Mouse (Mus musculus) limb, embryonic 13.5 days (tissue): ENCODE data around the gene Pum1. TPM values are rescaled to one million over a fixed set of nuclear protein-coding genes. Genes with fewer than 3 reads are reported as not detected.
"Not testable (repeated sequence)": the region's sequence is repeated elsewhere in the genome, so short reads cannot be mapped to it uniquely, and the experiment has no call there.

Experiments used
- ATAC-seq: fragments of 200-750 bp; cut with Nextera tagmentation; 2 replicates; pipeline ENCODE4 v1.8.0; 2017; ENCODE audit warnings: low read depth, moderate number of reproducible peaks, moderate TSS enrichment; ENCODE audit not compliant: low FRiP score
- H3K27ac ChIP-seq: fragments of 300-500 bp; sonication (generic); 2 replicates; pipeline ENCODE4 v1.5.1; 2015; ENCODE audit warnings: inconsistent platforms, mild to moderate bottlenecking, moderate library complexity
- H3K27me3 ChIP-seq: fragments of 300-500 bp; sonication (generic); 2 replicates; pipeline ENCODE4 v1.6.1; 2015; ENCODE audit warnings: mild to moderate bottlenecking, inconsistent platforms
- H3K36me3 ChIP-seq: fragments of 300-500 bp; sonication (generic); 2 replicates; pipeline ENCODE4 v1.6.1; 2015; ENCODE audit warnings: inconsistent platforms, mild to moderate bottlenecking, moderate library complexity
- H3K4me1 ChIP-seq: fragments of 300-500 bp; sonication (generic); 2 replicates; pipeline ENCODE4 v1.6.1; 2015; ENCODE audit warnings: inconsistent platforms
- H3K4me2 ChIP-seq: fragments of 300-500 bp; sonication (generic); replicated peaks from 2 replicates; pipeline ENCODE4 v1.6.1; 2015; ENCODE audit warnings: inconsistent platforms, mild to moderate bottlenecking, moderate library complexity
- H3K4me3 ChIP-seq: fragments of 300-500 bp; sonication (generic); 2 replicates; pipeline ENCODE4 v1.5.1; 2015; ENCODE audit warnings: moderate library complexity, mild to moderate bottlenecking, inconsistent platforms
- H3K9ac ChIP-seq: fragments of 300-500 bp; sonication (generic); 2 replicates; pipeline ENCODE4 v1.6.1; 2015; ENCODE audit warnings: mild to moderate bottlenecking, inconsistent platforms
- H3K9me3 ChIP-seq: fragments of 300-500 bp; sonication (generic); 2 replicates; pipeline ENCODE4 v1.6.1; 2016; ENCODE audit warnings: inconsistent platforms
- WGBS: fragments of 180-500 bp; shearing (Covaris S2); methylation state at CpG from one replicate; pipeline ENCODE4 v1.1.7; 2015; 5-methylcytosine and 5-hydroxymethylcytosine counted together
- polyA plus RNA-seq: library from polyadenylated mRNA; unstranded; fragments of >200 nt; fragmentation: Nextera tagmentation; extraction: Ambion mirVana; gene quantifications from 2 replicates; pipeline ENCODE4 v1.2.1, GENCODE M21; 2015

Pum1 gene
- polyA plus RNA-seq, 1 experiment from 2014 or later: 116 TPM

- Histone ChIP-seq H3K4me2 (no peak overlapping the region), H3K9me3 (no peaks in the 10 kb centered on the region), H3K4me1 (no peaks in the 10 kb centered on the region), H3K27ac (no peak overlapping the region), H3K36me3 (no peaks in the 10 kb centered on the region), H3K27me3 (no peaks in the 10 kb centered on the region), H3K9ac (no peak overlapping the region), H3K4me3 (no peak overlapping the region)
- ATAC-seq: no peak
- 24% methylated on average over 1 of the region's 1 CpGs for WGBS
Measured at GRCm38 (mm10) chr4:130657820-130658565, 5.1 kb upstream of the Pum1 start.

GRCm38 (mm10) chr4:130659470-130659869 is 3.7 kb upstream of the Pum1 start:
- Histone ChIP-seq H3K9ac (no peak overlapping the region), H3K4me2 (no peak overlapping the region), H3K4me1 (no peaks in the 10 kb centered on the region), H3K27ac (no peak overlapping the region), H3K27me3 (no peaks in the 10 kb centered on the region), H3K36me3 (no peaks in the 10 kb centered on the region), H3K9me3 (no peaks in the 10 kb centered on the region), H3K4me3 (no peak overlapping the region)
- ATAC-seq: no peak
- 85% methylated on average over 6 of the region's 6 CpGs for WGBS

- Histone ChIP-seq H3K9ac (no peak overlapping the region), H3K4me3 (no peak overlapping the region), H3K27me3 (no peaks in the 10 kb centered on the region), H3K4me1 (peaks cover 1% of the 10 kb centered on the region), H3K9me3 (no peaks in the 10 kb centered on the region), H3K36me3 (no peaks in the 10 kb centered on the region), H3K4me2 (no peak overlapping the region), H3K27ac (no peak overlapping the region)
- 82% methylated on average over 2 of the region's 2 CpGs for WGBS
- no peak for ATAC-seq
Measured at GRCm38 (mm10) chr4:130660106-130660505, 3.0 kb upstream of the Pum1 start.

- no peak for ATAC-seq
- 83% methylated on average over 3 of the region's 3 CpGs for WGBS
Measured at GRCm38 (mm10) chr4:130661151-130661550, 2.0 kb upstream of the Pum1 start.

GRCm38 (mm10) chr4:130662305-130662704 is 816 bp upstream of the Pum1 start:
- Histone ChIP-seq H3K4me3 (peak overlapping the region; percentile 75; the same call in 1 of the 2 replicates), H3K4me2 (peak overlapping the region; percentile 86; the same call in 1 of the 2 replicates), H3K4me1 (peaks cover 16% of the 10 kb centered on the region)
- not testable (repeated sequence) for H3K9ac ChIP-seq, H3K27ac ChIP-seq, H3K9me3 ChIP-seq, H3K36me3 ChIP-seq, H3K27me3 ChIP-seq, ATAC-seq
- WGBS: 67% methylated on average over 1 of the region's 1 CpGs

More at GRCm38 (mm10) chr4:130661151-130661550, 2.0 kb upstream of the Pum1 start:
- Histone ChIP-seq H3K27me3 (no peaks in the 10 kb centered on the region), H3K9ac (no peak overlapping the region), H3K4me1 (peaks cover 10% of the 10 kb centered on the region), H3K4me3 (no peak overlapping the region), H3K27ac (no peak overlapping the region), H3K36me3 (no peaks in the 10 kb centered on the region), H3K9me3 (no peaks in the 10 kb centered on the region), H3K4me2 (no peak overlapping the region)

GRCm38 (mm10) chr4:130663810-130664401 is 785 bp downstream of the Pum1 start:
- H3K9me3 ChIP-seq: no peaks in the 10 kb centered on the region
- WGBS: under 1% methylated on average over 22 of the region's 22 CpGs
- 0 out of 2 replicates have a peak, but pooled peaks have one; percentile 12 for ATAC-seq
- H3K36me3 ChIP-seq: peaks cover 2% of the 10 kb centered on the region; the same call in 1 of the 2 replicates
- H3K4me3 ChIP-seq: peak overlapping the region; percentile 75
- no peaks in the 10 kb centered on the region for H3K27me3 ChIP-seq
- H3K9ac ChIP-seq: peak overlapping the region; percentile 99
- peak overlapping the region; percentile 86 for H3K4me2 ChIP-seq
- peaks cover 32% of the 10 kb centered on the region for H3K4me1 ChIP-seq
- H3K27ac ChIP-seq: peak overlapping the region; percentile 97

GRCm38 (mm10) chr4:130664414-130665029 is 1.4 kb downstream of the Pum1 start:
- peaks cover 35% of the 10 kb centered on the region for H3K4me1 ChIP-seq
- peak overlapping the region; percentile 75 for H3K4me3 ChIP-seq
- H3K36me3 ChIP-seq: peaks cover 4% of the 10 kb centered on the region; the same call in 1 of the 2 replicates
- no peak for ATAC-seq
- peak overlapping the region; percentile 97; the same call in 1 of the 2 replicates for H3K27ac ChIP-seq
- peak overlapping the region; percentile 86 for H3K4me2 ChIP-seq
- H3K27me3 ChIP-seq: no peaks in the 10 kb centered on the region
- WGBS: 5% methylated on average over 7 of the region's 7 CpGs
- no peaks in the 10 kb centered on the region for H3K9me3 ChIP-seq
- H3K9ac ChIP-seq: peak overlapping the region; percentile 99

- H3K4me2 ChIP-seq: peak overlapping the region; percentile 86
- 0 out of 2 replicates have a peak overlapping the region, but pooled peaks have one; percentile 31 for H3K9ac ChIP-seq
- no peak for ATAC-seq
- H3K9me3 ChIP-seq: no peaks in the 10 kb centered on the region
- WGBS: 14% methylated on average over 1 of the region's 1 CpGs
- peaks cover 4% of the 10 kb centered on the region; the same call in 1 of the 2 replicates for H3K36me3 ChIP-seq
- no peaks in the 10 kb centered on the region for H3K27me3 ChIP-seq
- H3K4me3 ChIP-seq: peak overlapping the region; percentile 75
- H3K27ac ChIP-seq: no peak overlapping the region
- peaks cover 35% of the 10 kb centered on the region for H3K4me1 ChIP-seq
Measured at GRCm38 (mm10) chr4:130665176-130665575, 2.1 kb downstream of the Pum1 start.

- H3K36me3 ChIP-seq: peaks cover 30% of the 10 kb centered on the region
- H3K9me3 ChIP-seq: no peaks in the 10 kb centered on the region
- no peaks in the 10 kb centered on the region for H3K27me3 ChIP-seq
- WGBS: 73% methylated on average over 2 of the region's 2 CpGs
- H3K27ac ChIP-seq: no peak overlapping the region
- no peak for ATAC-seq
- no peak overlapping the region for H3K4me3 ChIP-seq
- H3K4me2 ChIP-seq: peak overlapping the region; percentile 43
- H3K4me1 ChIP-seq: peaks cover 41% of the 10 kb centered on the region
- no peak overlapping the region for H3K9ac ChIP-seq
Measured at GRCm38 (mm10) chr4:130667686-130668085, 4.6 kb downstream of the Pum1 start.

GRCm38 (mm10) chr4:130668541-130668940 is 5.4 kb downstream of the Pum1 start:
- Histone ChIP-seq H3K9ac (no peak overlapping the region), H3K4me1 (peaks cover 41% of the 10 kb centered on the region), H3K4me3 (no peak overlapping the region), H3K27ac (no peak overlapping the region), H3K27me3 (no peaks in the 10 kb centered on the region), H3K36me3 (peaks cover 38% of the 10 kb centered on the region), H3K9me3 (no peaks in the 10 kb centered on the region), H3K4me2 (peak overlapping the region; percentile 43)
- 51% methylated on average over 2 of the region's 2 CpGs for WGBS
- no peak for ATAC-seq

- Histone ChIP-seq H3K27me3 (no peaks in the 10 kb centered on the region), H3K4me1 (peaks cover 41% of the 10 kb centered on the region), H3K9me3 (no peaks in the 10 kb centered on the region), H3K27ac (no peak overlapping the region), H3K9ac (no peak overlapping the region), H3K36me3 (peaks cover 43% of the 10 kb centered on the region), H3K4me2 (peak overlapping the region; percentile 43; the same call in 1 of the 2 replicates), H3K4me3 (no peak overlapping the region)
- 41% methylated on average over 7 of the region's 7 CpGs for WGBS
- ATAC-seq: 0 out of 2 replicates have a peak, but pooled peaks have one; percentile 19
Measured at GRCm38 (mm10) chr4:130668991-130669390, 5.9 kb downstream of the Pum1 start.

GRCm38 (mm10) chr4:130670023-130670422 is 6.9 kb downstream of the Pum1 start:
- Histone ChIP-seq H3K36me3 (peaks cover 52% of the 10 kb centered on the region), H3K4me1 (peaks cover 41% of the 10 kb centered on the region)
- H3K27me3 ChIP-seq, H3K9me3 ChIP-seq, H3K9ac ChIP-seq, ATAC-seq, H3K4me3 ChIP-seq, H3K27ac ChIP-seq, H3K4me2 ChIP-seq: not testable (repeated sequence)
- WGBS: 83% methylated on average over 5 of the region's 5 CpGs
